Mouse (Mus musculus) thymus, adult 2 months (tissue): Measurements from ENCODE around the gene Pabpn1l.

Experiments used
- CTCF ChIP-seq: fragments of 200-500 bp; IDR thresholded peaks from 2 replicates; pipeline ENCODE4 v1.5.1; 2012; ENCODE audit warnings: mild to moderate bottlenecking, control low read depth, low read length, moderate library complexity, borderline replicate concordance; ENCODE audit not compliant: control insufficient read depth, poor library complexity, insufficient read depth; ENCODE audit errors: extremely low read depth
- POLR2A ChIP-seq: fragments of 200-500 bp; IDR thresholded peaks from 2 replicates; pipeline ENCODE4 v1.6.1; 2012; ENCODE audit warnings: mild to moderate bottlenecking, low read length, control low read depth, moderate library complexity; ENCODE audit not compliant: control insufficient read depth, poor library complexity, insufficient read depth; ENCODE audit errors: extremely low read depth

DNA sequence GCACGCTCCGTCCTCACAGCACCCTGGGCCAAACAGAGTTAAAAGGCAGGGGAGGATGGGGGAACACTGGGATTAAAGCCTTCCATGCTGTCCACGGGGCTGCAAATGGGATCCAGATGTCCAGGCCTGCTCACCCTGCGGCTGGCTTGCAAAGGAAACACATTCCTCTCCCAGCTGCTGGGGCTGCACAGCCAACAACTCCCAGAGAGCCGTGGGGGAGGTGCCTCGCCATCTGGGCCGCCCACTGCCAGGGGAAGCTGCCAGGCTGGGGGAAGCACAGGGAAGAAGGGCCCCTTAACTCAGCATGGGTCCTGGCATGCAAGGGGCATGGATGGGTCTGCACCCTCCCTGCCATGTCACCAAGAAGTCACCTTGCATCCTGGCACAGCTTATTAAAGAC lies 38.6 kb upstream of the Pabpn1l start:
- TF ChIP-seq POLR2A (no peak), CTCF (no peak)
